8 mouse cellular contexts compared by ENCODE assay signal in genomic region chr3:104780561-104781420, GRCm38 (mm10). TPM values are rescaled to one million over a fixed set of nuclear protein-coding genes. Genes with fewer than 3 reads are reported as not detected.
A peak's percentile ranks its signal among the peaks of the same experiment; 100 is the strongest.
DNase-seq lines count a peak whose midpoint lies in the region; ATAC-seq and TF ChIP-seq lines count a peak whose summit lies in the region.

Gene Ppm1j (plus strand): TSS chr3:104781056.

- peaks cover 78% of the 10 kb centered on the region for H3K27me3 ChIP-seq in lung, embryonic 14.5 days (ENCODE audit: insufficient read depth, low read length)
- H3K27me3 ChIP-seq in neural tube, embryonic 14.5 days (ENCODE audit: control insufficient read depth, insufficient read depth, low read length): peaks cover 50% of the 10 kb centered on the region

- ATAC-seq in lung, embryonic 14.5 days (ENCODE audit: insufficient read depth): peak; percentile 62
- ATAC-seq in neural tube, embryonic 14.5 days (ENCODE audit: low read depth): peak; percentile 48; the same call in 1 of the 2 replicates

- H3K36me3 ChIP-seq in lung, embryonic 14.5 days (ENCODE audit: insufficient read depth): no peaks in the 10 kb centered on the region
- no peaks in the 10 kb centered on the region for H3K36me3 ChIP-seq in neural tube, embryonic 14.5 days (ENCODE audit: control insufficient read depth, insufficient read depth, low read length)

- WGBS in lung, embryonic 14.5 days: under 1% methylated on average over 56 of the region's 56 CpGs
- under 1% methylated on average over 50 of the region's 56 CpGs for WGBS in neural tube, embryonic 14.5 days

- intact Hi-C loops in left cerebral cortex, postnatal 25 days (cut with DNase I): no loop called here

- peak; percentile 33 for DNase-seq in right cerebral cortex, adult 18-20 months
- no peak for DNase-seq in right cerebral cortex, adult 2 months (ENCODE audit: low spot score in 2 of 2)
- peak; percentile 60 for DNase-seq in embryo, embryonic 10 days (ENCODE audit: low spot score)
- DNase-seq in heart, adult 18-20 months: peak; percentile 86 to 88
- peak; percentile 79 for DNase-seq in kidney, adult 11 months
- peak; percentile 81 for DNase-seq in lung, embryonic 14.5 days
- no peak for DNase-seq in left cerebral cortex, postnatal 25 days (ENCODE audit: low spot score in 2 of 2)

- peak within 1 kb of the TSS; percentile 49 for H3K9ac ChIP-seq in lung, embryonic 14.5 days
- peak within 1 kb of the TSS; percentile 32 for H3K9ac ChIP-seq in neural tube, embryonic 14.5 days (replicated peaks; ENCODE audit: low read depth, low read length)

- no peaks in the 10 kb centered on the region for H3K9me3 ChIP-seq in lung, embryonic 14.5 days (ENCODE audit: low read depth, low read length)
- H3K9me3 ChIP-seq in neural tube, embryonic 14.5 days (ENCODE audit: control insufficient read depth, low read length): no peaks in the 10 kb centered on the region

- H3K27ac ChIP-seq in lung, embryonic 14.5 days (ENCODE audit: low read depth): no peak within 1 kb of the TSS; the same call in 1 of the 2 replicates
- H3K27ac ChIP-seq in neural tube, embryonic 14.5 days (ENCODE audit: low read depth, low read length): no peak within 1 kb of the TSS

- H3K4me1 ChIP-seq in lung, embryonic 14.5 days (ENCODE audit: insufficient read depth): peaks cover 6% of the 10 kb centered on the region; the same call in 1 of the 2 replicates
- peaks cover 14% of the 10 kb centered on the region; the same call in 1 of the 2 replicates for H3K4me1 ChIP-seq in neural tube, embryonic 14.5 days (ENCODE audit: control insufficient read depth, insufficient read depth, low read length)

- TF ChIP-seq CTCF in lung, embryonic 14.5 days (IDR thresholded peaks at IDR 0.05; ENCODE audit: low read depth): no peak

- peak within 1 kb of the TSS; percentile 52 for H3K4me3 ChIP-seq in lung, embryonic 14.5 days (ENCODE audit: low read depth, low read length)
- H3K4me3 ChIP-seq in neural tube, embryonic 14.5 days (ENCODE audit: low read depth, low read length): peak within 1 kb of the TSS; percentile 36

- H3K4me2 ChIP-seq in lung, embryonic 14.5 days: peak within 1 kb of the TSS; percentile 97
- H3K4me2 ChIP-seq in neural tube, embryonic 14.5 days (ENCODE audit: low read depth, low read length): peak within 1 kb of the TSS; percentile 74

RNA-seq across cellular contexts. Expression of gene Ppm1j, which starts in this region (rescaled TPM):
- total RNA-seq in heart, adult 18-20 months (2021): 10 to 100 TPM; 20.5 to 21.1 TPM
- 2.7 and 3.7 TPM in 2 replicates for polyA plus RNA-seq in lung, embryonic 14.5 days (2014; fragmentation: Nextera tagmentation; extraction: Ambion mirVana)
- polyA plus RNA-seq in neural tube, embryonic 14.5 days (2014; fragmentation: Nextera tagmentation; extraction: Ambion mirVana): 0.23 and 3.1 TPM in 2 replicates
- total RNA-seq in left cerebral cortex, postnatal 25 days (2021): under 1 TPM; 0.43 to 0.76 TPM

Comparison
In these comparisons a context has a peak if more than half of its experiments do, and no peak if none do; other contexts are left out.
1. RNA of gene Ppm1j (total RNA-seq): 20.5 to 21.1 TPM in heart, adult 18-20 months; 0.43 to 0.76 TPM in left cerebral cortex, postnatal 25 days; every median in the first group is over 10 times any median in the second.
2. DNase-seq: peak in right cerebral cortex, adult 18-20 months (single experiment), embryo, embryonic 10 days (single experiment), heart, adult 18-20 months (2 of 2), kidney, adult 11 months (single experiment) and lung, embryonic 14.5 days (single experiment); none in right cerebral cortex, adult 2 months (0 of 2) and left cerebral cortex, postnatal 25 days (0 of 2).